Mouse (Mus musculus): ENCODE measurements around the gene Nono.

GRCm38 (mm10) chrX:101427774-101428173 lies 1.3 kb upstream of the Nono start:
- TF ChIP-seq CTCF (IDR thresholded peaks at IDR 0.05) (peak; percentile 62), POLR2A (IDR thresholded peaks at IDR 0.05; ENCODE audit: insufficient read depth, low read depth, low read length) (no peak), EP300 (IDR thresholded peaks at IDR 0.05; ENCODE audit: insufficient read depth, low read depth, low read length) (no peak)
